Mouse (Mus musculus) C2C12 (cell line): ENCODE data around the gene Hdgfl1.

Experiments
- CEBPB ChIP-seq: IDR thresholded peaks from one replicate; pipeline ENCODE4 v1.6.1; 2011; ENCODE audit warnings: low read depth, mild to moderate bottlenecking, control low read depth, moderate library complexity
- CTCF ChIP-seq: IDR thresholded peaks from one replicate; pipeline ENCODE4 v1.5.1; 2011; ENCODE audit not compliant: control insufficient read depth, insufficient read depth, insufficient read length
- FOSL1 ChIP-seq: IDR thresholded peaks from one replicate; pipeline ENCODE4 v1.8.0; 2011; ENCODE audit warnings: mild to moderate bottlenecking, low read length; ENCODE audit not compliant: poor library complexity, insufficient read depth, severe bottlenecking
- MAX ChIP-seq: IDR thresholded peaks from one replicate; pipeline ENCODE4 v1.6.1; 2011; ENCODE audit warnings: mild to moderate bottlenecking, control low read depth
- MYOD1 ChIP-seq: IDR thresholded peaks from one replicate; pipeline ENCODE4 v1.6.1; 2011; ENCODE audit warnings: low read depth; ENCODE audit not compliant: control insufficient read depth, insufficient read length
- MYOG ChIP-seq: IDR thresholded peaks from one replicate; pipeline ENCODE4 v1.6.1; 2011; ENCODE audit not compliant: control insufficient read depth, insufficient read length; ENCODE audit errors: extremely low read depth
- USF1 ChIP-seq: IDR thresholded peaks from one replicate; pipeline ENCODE4 v1.6.1; 2011; ENCODE audit warnings: low read depth, mild to moderate bottlenecking, control low read depth, moderate library complexity

DNA sequence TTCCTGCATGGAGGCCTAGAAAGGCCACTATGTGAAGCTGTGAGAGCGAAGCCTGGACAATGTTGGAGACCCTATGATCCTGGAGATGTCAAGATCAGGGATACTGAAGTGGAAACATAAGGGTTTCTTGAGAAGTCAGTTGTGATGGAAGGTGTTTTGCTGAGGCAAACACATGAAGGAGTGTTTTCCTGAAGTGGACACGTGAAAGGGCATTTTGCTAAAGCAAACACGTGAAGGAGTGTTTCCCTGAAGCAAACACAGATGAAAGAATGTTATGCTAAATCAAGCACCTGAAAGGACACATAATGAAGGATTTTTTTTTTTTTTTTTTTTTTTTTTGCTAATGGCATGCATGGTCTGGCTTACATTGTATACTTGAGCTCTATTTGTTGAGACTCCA lies 25.5 kb upstream of the Hdgfl1 start:
- TF ChIP-seq CTCF (no peak), USF1 (no peak), MYOG (no peak), MAX (no peak), CEBPB (no peak), FOSL1 (no peak), MYOD1 (no peak)
